Mouse (Mus musculus) heart, embryonic 11.5 days (tissue): ENCODE measurements at regions not wholly inside any gene's neighbourhood (a gene's known extent, or its start where the extent isn't known, plus 50 kb on each side); places are given as distances from the start of the nearest gene placed in this dataset.

ENCODE experiments used
- ATAC-seq: fragments of 200-750 bp; cut with Nextera tagmentation; replicated peaks from 2 replicates; pipeline ENCODE4 v1.8.0; 2017; ENCODE audit warnings: moderate library complexity; ENCODE audit not compliant: insufficient number of reproducible peaks, low FRiP score, low TSS enrichment
- H3K27ac ChIP-seq: fragments of 300-500 bp; sonication (generic); 2 replicates; pipeline ENCODE4 v1.5.1; 2014; ENCODE audit warnings: mild to moderate bottlenecking, low read depth, low read length
- H3K27me3 ChIP-seq: fragments of 300-500 bp; sonication (generic); 2 replicates; pipeline ENCODE4 v1.6.1; 2014; ENCODE audit warnings: mild to moderate bottlenecking, low read length, mixed read lengths; ENCODE audit not compliant: control insufficient read depth, insufficient read depth
- H3K36me3 ChIP-seq: fragments of 300-500 bp; sonication (generic); 2 replicates; pipeline ENCODE4 v1.6.1; 2014; ENCODE audit warnings: mild to moderate bottlenecking, low read length, moderate library complexity, mixed read lengths; ENCODE audit not compliant: control insufficient read depth, insufficient read depth
- H3K4me1 ChIP-seq: fragments of 300-500 bp; sonication (generic); 2 replicates; pipeline ENCODE4 v1.6.1; 2014; ENCODE audit warnings: low read length; ENCODE audit not compliant: control insufficient read depth, insufficient read depth
- H3K4me2 ChIP-seq: fragments of 300-500 bp; sonication (generic); 2 replicates; pipeline ENCODE4 v1.6.1; 2014; ENCODE audit warnings: mild to moderate bottlenecking, moderate library complexity
- H3K4me3 ChIP-seq: fragments of 300-500 bp; sonication (generic); 2 replicates; pipeline ENCODE4 v1.5.1; 2014; ENCODE audit warnings: low read depth, low read length
- H3K9ac ChIP-seq: fragments of 300-500 bp; sonication (generic); 2 replicates; pipeline ENCODE4 v1.6.1; 2014; ENCODE audit warnings: mild to moderate bottlenecking, low read depth, low read length, moderate library complexity
- H3K9me3 ChIP-seq: fragments of 300-500 bp; sonication (generic); replicated peaks from 2 replicates; pipeline ENCODE4 v1.6.1; 2016; ENCODE audit warnings: low read length; ENCODE audit not compliant: control insufficient read depth
- WGBS: fragments of 180-500 bp; shearing (Covaris S2); extraction: QIAGEN DNeasy Blood & Tissue Kit; methylation state at CpG from one replicate; pipeline ENCODE4 v1.1.7; 2014; ENCODE audit not compliant: insufficient replicate concordance; 5-methylcytosine and 5-hydroxymethylcytosine counted together

GRCm38 (mm10) chr8:35987327-35987726 lies 221.7 kb downstream of the Gm19410 start:
- no peak for ATAC-seq
- no peak overlapping the region for H3K9ac ChIP-seq
- 64% methylated on average over 5 of the region's 5 CpGs for WGBS

GRCm38 (mm10) chr8:35991013-35991412 lies 225.4 kb downstream of the Gm19410 start:
- H3K27ac ChIP-seq: no peak overlapping the region
- H3K4me1 ChIP-seq: no peaks in the 10 kb centered on the region
- no peak overlapping the region for H3K4me3 ChIP-seq
- ATAC-seq: no peak
- no peaks in the 10 kb centered on the region for H3K36me3 ChIP-seq
- H3K4me2 ChIP-seq: no peak overlapping the region
- H3K9ac ChIP-seq: no peak overlapping the region
- H3K9me3 ChIP-seq: 0 out of 2 replicates have a peak, but pooled peaks cover 5% of the 10 kb centered on the region
- WGBS: 84% methylated on average over 5 of the region's 5 CpGs
- H3K27me3 ChIP-seq: no peaks in the 10 kb centered on the region

More at GRCm38 (mm10) chr8:35987327-35987726, 221.7 kb downstream of the Gm19410 start:
- no peaks in the 10 kb centered on the region for H3K27me3 ChIP-seq
- H3K36me3 ChIP-seq: no peaks in the 10 kb centered on the region
- H3K27ac ChIP-seq: no peak overlapping the region
- no peak overlapping the region for H3K4me2 ChIP-seq
- H3K4me1 ChIP-seq: no peaks in the 10 kb centered on the region
- 0 out of 2 replicates have a peak, but pooled peaks cover 5% of the 10 kb centered on the region for H3K9me3 ChIP-seq
- H3K4me3 ChIP-seq: no peak overlapping the region

- no peak for ATAC-seq
- WGBS: 83% methylated on average over 9 of the region's 9 CpGs
- 0 out of 2 replicates have a peak, but pooled peaks cover 5% of the 10 kb centered on the region for H3K9me3 ChIP-seq
- H3K4me1 ChIP-seq: no peaks in the 10 kb centered on the region
- no peaks in the 10 kb centered on the region for H3K36me3 ChIP-seq
- H3K4me2 ChIP-seq: no peak overlapping the region
- no peaks in the 10 kb centered on the region for H3K27me3 ChIP-seq
- no peak overlapping the region for H3K27ac ChIP-seq
- no peak overlapping the region for H3K4me3 ChIP-seq
- no peak overlapping the region for H3K9ac ChIP-seq
Observed at GRCm38 (mm10) chr8:35991936-35992603, 226.5 kb downstream of the Gm19410 start.

GRCm38 (mm10) chr8:35996330-35997077 lies 230.9 kb downstream of the Gm19410 start:
- no peaks in the 10 kb centered on the region for H3K4me1 ChIP-seq
- WGBS: 66% methylated on average over 6 of the region's 6 CpGs
- no peaks in the 10 kb centered on the region for H3K9me3 ChIP-seq
- H3K4me3 ChIP-seq: no peak overlapping the region
- H3K27ac ChIP-seq: no peak overlapping the region
- no peaks in the 10 kb centered on the region for H3K27me3 ChIP-seq
- no peaks in the 10 kb centered on the region for H3K36me3 ChIP-seq
- H3K9ac ChIP-seq: no peak overlapping the region
- no peak for ATAC-seq
- H3K4me2 ChIP-seq: no peak overlapping the region

GRCm38 (mm10) chr8:35999584-35999983 lies 234.0 kb downstream of the Gm19410 start:
- no peaks in the 10 kb centered on the region for H3K36me3 ChIP-seq
- no peaks in the 10 kb centered on the region for H3K9me3 ChIP-seq
- H3K4me3 ChIP-seq: no peak overlapping the region
- H3K4me2 ChIP-seq: no peak overlapping the region
- WGBS: 62% methylated on average over 9 of the region's 9 CpGs
- no peaks in the 10 kb centered on the region for H3K27me3 ChIP-seq
- no peak overlapping the region for H3K27ac ChIP-seq
- no peaks in the 10 kb centered on the region for H3K4me1 ChIP-seq
- no peak overlapping the region for H3K9ac ChIP-seq
- ATAC-seq: no peak

GRCm38 (mm10) chr8:36004387-36004786 lies 238.8 kb downstream of the Gm19410 start:
- H3K9me3 ChIP-seq: no peaks in the 10 kb centered on the region
- no peaks in the 10 kb centered on the region for H3K27me3 ChIP-seq
- WGBS: 75% methylated on average over 2 of the region's 2 CpGs
- H3K27ac ChIP-seq: no peak overlapping the region
- no peak for ATAC-seq
- no peaks in the 10 kb centered on the region for H3K36me3 ChIP-seq
- H3K9ac ChIP-seq: no peak overlapping the region
- no peaks in the 10 kb centered on the region for H3K4me1 ChIP-seq
- no peak overlapping the region for H3K4me3 ChIP-seq
- no peak overlapping the region for H3K4me2 ChIP-seq

GRCm38 (mm10) chr8:36005536-36005935 lies 239.9 kb downstream of the Gm19410 start:
- Histone ChIP-seq H3K36me3 (no peaks in the 10 kb centered on the region), H3K27ac (no peak overlapping the region), H3K4me2 (no peak overlapping the region), H3K9me3 (no peaks in the 10 kb centered on the region), H3K4me1 (0 out of 2 replicates have a peak, but pooled peaks cover 3% of the 10 kb centered on the region), H3K4me3 (no peak overlapping the region), H3K9ac (no peak overlapping the region), H3K27me3 (no peaks in the 10 kb centered on the region)
- ATAC-seq: no peak
- 50% methylated on average over 3 of the region's 3 CpGs for WGBS

- 53% methylated on average over 1 of the region's 1 CpGs for WGBS
- Histone ChIP-seq H3K27me3 (no peaks in the 10 kb centered on the region), H3K36me3 (no peaks in the 10 kb centered on the region), H3K9me3 (no peaks in the 10 kb centered on the region), H3K4me1 (0 out of 2 replicates have a peak, but pooled peaks cover 3% of the 10 kb centered on the region), H3K4me3 (no peak overlapping the region), H3K4me2 (no peak overlapping the region), H3K27ac (no peak overlapping the region), H3K9ac (no peak overlapping the region)
- ATAC-seq: no peak
Observed at GRCm38 (mm10) chr8:36007724-36008123, 242.1 kb downstream of the Gm19410 start.
